Mouse (Mus musculus) CD4-positive helper T cell, adult 2 months (primary cell): ENCODE measurements around the gene AW549877.

Experiments used
- DNase-seq: peaks from one replicate; pipeline ENCODE4 v3.0.0-alpha.2; 2012; ENCODE audit warnings: low read depth, missing footprints, low spot score

The AW549877 gene

GRCm38 (mm10) chr15:3984876-3985275 is 10.7 kb downstream of the AW549877 start:
- DNase-seq = no peak

GRCm38 (mm10) chr15:3982732-3983131 is 12.8 kb downstream of the AW549877 start:
- DNase-seq = no peak

DNA sequence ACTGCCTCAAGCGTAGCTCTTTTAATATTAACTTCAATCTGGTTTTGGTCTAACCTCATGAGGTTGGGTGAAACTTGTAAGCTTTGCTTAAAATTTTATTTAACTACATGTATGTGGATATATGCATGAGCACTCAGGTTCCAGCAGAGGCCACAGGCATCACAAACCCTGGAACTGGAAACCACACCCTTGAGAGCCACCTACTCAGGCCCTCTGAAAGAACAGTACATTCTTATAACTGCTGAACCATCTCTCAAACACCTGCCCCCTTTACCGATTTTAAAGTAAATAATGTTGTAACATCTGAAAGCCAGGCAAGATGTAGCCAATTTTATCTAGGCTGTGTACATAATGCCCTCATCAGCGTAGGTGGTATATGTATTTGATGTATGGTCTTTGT is 15.7 kb downstream of the AW549877 start:
- peak; percentile 29 for DNase-seq

- DNase-seq = peak; percentile 81
Measured at GRCm38 (mm10) chr15:3979061-3979848, 16.3 kb downstream of the AW549877 start, which contains the start of gene Fbxo4. TSS of gene Fbxo4 (minus strand) at chr15:3979573.

DNA sequence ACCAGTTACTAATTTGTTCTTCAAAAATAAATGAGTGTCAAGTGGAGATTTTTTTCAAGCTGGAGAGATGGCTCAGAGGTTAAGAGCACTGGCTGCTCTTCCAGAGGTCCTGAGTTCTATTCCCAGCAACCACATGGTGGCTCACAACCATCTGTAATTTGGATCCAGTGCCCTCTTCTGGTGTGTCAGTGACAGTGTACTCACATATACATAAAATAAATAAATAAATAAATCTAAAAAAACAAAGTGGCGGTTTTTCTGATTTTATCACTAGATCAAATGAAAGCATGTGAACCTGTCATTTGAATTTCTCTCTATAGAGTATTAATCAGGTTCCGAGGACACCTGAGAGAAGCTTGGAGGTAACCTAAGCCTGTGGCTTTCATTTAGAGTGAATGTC is 17.3 kb downstream of the AW549877 start:
- no peak for DNase-seq

GRCm38 (mm10) chr15:3973300-3973699 is 22.2 kb downstream of the AW549877 start:
- DNase-seq = no peak

DNA sequence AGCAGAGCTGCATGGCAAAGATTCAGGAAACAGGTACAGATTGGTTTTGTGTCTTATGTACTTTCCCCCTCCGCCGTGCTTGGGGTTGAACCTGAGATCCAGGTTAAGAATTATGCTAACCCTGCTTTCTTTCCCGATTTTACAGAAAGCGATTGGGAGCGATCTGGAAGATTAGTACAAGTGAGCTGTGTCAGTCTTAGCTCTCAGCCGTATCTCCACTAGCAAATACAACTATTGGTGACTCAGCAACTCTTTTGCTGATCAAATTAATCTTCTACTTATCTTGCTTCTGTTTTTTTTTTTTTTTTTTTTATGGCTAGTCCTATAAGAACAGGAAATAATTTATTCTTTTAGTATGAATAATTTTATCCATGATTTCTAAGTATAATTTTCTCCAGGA is 25.4 kb downstream of the AW549877 start:
- no peak for DNase-seq

- DNase-seq = no peak
Measured at GRCm38 (mm10) chr15:3969743-3970142, 25.8 kb downstream of the AW549877 start.

- no peak for DNase-seq
Measured at GRCm38 (mm10) chr15:3962251-3962650, 33.3 kb downstream of the AW549877 start.

DNA sequence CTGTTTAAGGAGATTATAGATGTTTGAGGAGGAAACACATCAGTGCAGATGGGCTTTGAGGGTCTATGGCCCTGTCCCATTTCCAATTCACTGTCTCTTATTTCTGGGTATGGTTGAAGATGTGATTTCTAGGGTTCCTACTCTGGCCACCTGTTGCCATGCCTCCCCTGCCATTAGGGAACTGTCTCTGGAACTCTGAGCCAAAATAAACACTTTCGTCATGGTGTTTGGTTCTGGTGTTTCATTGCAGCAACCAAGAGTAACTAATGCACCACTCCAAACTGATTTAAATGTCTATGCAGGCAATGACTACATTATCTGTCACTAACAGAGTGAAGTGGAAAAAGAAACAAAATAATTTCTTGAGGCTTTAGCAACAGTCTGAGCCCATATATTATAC is 35.5 kb downstream of the AW549877 start:
- DNase-seq = no peak

DNA sequence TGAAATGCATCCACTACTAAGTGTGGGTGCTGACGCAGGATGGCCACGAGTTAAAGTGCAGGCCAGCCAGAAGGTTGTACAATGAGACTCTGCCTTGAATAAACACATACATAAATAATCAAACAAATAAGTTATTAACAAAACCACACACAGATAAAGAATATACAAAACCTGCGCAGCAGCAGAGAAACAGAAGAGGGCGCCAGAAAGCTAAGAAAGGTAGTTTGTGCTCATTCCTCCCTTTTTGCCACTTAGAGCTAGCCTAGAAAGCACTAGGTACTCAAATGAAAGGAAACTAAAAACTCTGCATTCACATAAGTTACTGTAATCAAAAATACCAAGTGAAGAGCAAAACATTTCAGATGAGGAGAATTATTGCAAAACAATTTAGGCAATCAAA is 37.6 kb downstream of the AW549877 start:
- peak; percentile 65 for DNase-seq

DNA sequence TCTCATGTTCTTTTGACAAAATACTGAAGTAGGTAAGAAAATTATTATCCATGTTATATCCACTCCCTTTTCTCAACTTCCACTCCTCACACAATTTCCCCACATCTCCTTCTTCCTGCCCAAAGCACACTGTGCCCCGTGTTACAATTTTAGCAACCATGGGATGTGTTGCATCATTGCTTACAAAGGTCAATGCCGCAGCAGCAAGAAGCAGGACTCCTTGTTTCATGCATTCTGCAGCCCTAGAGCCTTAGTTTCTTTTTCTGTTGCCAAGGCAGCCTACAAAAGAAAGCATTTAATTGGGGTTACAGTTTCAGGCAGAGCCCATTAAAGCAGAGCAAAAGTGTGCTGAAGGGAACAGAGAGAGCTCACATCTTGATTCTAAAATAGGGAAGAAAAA is 40.6 kb downstream of the AW549877 start:
- no peak for DNase-seq

GRCm38 (mm10) chr15:3938132-3938531 is 57.4 kb downstream of the AW549877 start:
- no peak for DNase-seq

DNA sequence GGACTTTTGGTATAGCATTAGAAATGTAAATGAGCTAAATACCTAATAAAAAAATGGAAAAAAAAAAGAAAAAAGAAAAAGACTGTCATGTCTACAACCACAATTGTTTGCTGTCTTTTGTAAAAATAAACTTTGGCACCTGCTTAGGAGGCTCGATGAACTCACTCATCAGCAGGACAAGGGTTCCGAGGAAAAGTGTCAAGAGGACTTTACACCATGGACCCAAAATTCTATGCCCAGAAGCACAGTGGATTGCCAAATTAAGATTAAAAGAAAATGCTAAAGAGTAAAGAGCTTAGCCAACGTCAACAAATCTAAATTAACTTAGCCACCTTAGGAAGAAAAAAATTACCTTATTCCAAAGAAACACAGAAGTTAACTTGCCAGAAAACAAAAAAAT is 59.5 kb downstream of the AW549877 start:
- DNase-seq = no peak

GRCm38 (mm10) chr15:3933466-3933865 is 62.1 kb downstream of the AW549877 start:
- DNase-seq = no peak
